Mouse (Mus musculus) embryonic facial prominence, embryonic 12.5 days (tissue): ENCODE results near the gene Apbb2. TPM values are rescaled to one million over a fixed set of nuclear protein-coding genes. Genes with fewer than 3 reads are reported as not detected.

Experiments used
- ATAC-seq: fragments of 200-750 bp; cut with Nextera tagmentation; 2 replicates; pipeline ENCODE4 v1.8.0; 2017; ENCODE audit not compliant: insufficient number of reproducible peaks, insufficient read depth, low FRiP score, low TSS enrichment
- H3K27ac ChIP-seq: fragments of 300-500 bp; sonication (generic); 2 replicates; pipeline ENCODE4 v1.5.1; 2016; ENCODE audit warnings: mild to moderate bottlenecking
- H3K27me3 ChIP-seq: fragments of 300-500 bp; sonication (generic); 2 replicates; pipeline ENCODE4 v1.6.1; 2016; ENCODE audit warnings: mild to moderate bottlenecking, moderate library complexity
- H3K36me3 ChIP-seq: fragments of 300-500 bp; sonication (generic); 2 replicates; pipeline ENCODE4 v1.6.1; 2016; ENCODE audit warnings: mild to moderate bottlenecking
- H3K4me1 ChIP-seq: fragments of 300-500 bp; sonication (generic); 2 replicates; pipeline ENCODE4 v1.6.1; 2016
- H3K4me2 ChIP-seq: fragments of 300-500 bp; sonication (generic); replicated peaks from 2 replicates; pipeline ENCODE4 v1.6.1; 2016; ENCODE audit warnings: mild to moderate bottlenecking, moderate library complexity
- H3K4me3 ChIP-seq: fragments of 300-500 bp; sonication (generic); 2 replicates; pipeline ENCODE4 v1.5.1; 2016; ENCODE audit warnings: mild to moderate bottlenecking
- H3K9ac ChIP-seq: fragments of 300-500 bp; sonication (generic); 2 replicates; pipeline ENCODE4 v1.6.1; 2016; ENCODE audit warnings: mild to moderate bottlenecking, moderate library complexity
- H3K9me3 ChIP-seq: fragments of 300-500 bp; sonication (generic); 2 replicates; pipeline ENCODE4 v1.6.1; 2016; ENCODE audit warnings: mild to moderate bottlenecking, moderate library complexity
- WGBS: fragments of 180-500 bp; shearing (Covaris S2); methylation state at CpG from one replicate; pipeline ENCODE4 v1.1.7; 2016; 5-methylcytosine and 5-hydroxymethylcytosine counted together
- polyA plus RNA-seq: library from polyadenylated mRNA; unstranded; fragments of >200 nt; fragmentation: Nextera tagmentation; extraction: Ambion mirVana; gene quantifications from 2 replicates; pipeline ENCODE4 v1.2.1, GENCODE M21; 2016

The Apbb2 gene
- polyA plus RNA-seq, 1 experiment from 2014 or later, result 53.2 TPM

DNA sequence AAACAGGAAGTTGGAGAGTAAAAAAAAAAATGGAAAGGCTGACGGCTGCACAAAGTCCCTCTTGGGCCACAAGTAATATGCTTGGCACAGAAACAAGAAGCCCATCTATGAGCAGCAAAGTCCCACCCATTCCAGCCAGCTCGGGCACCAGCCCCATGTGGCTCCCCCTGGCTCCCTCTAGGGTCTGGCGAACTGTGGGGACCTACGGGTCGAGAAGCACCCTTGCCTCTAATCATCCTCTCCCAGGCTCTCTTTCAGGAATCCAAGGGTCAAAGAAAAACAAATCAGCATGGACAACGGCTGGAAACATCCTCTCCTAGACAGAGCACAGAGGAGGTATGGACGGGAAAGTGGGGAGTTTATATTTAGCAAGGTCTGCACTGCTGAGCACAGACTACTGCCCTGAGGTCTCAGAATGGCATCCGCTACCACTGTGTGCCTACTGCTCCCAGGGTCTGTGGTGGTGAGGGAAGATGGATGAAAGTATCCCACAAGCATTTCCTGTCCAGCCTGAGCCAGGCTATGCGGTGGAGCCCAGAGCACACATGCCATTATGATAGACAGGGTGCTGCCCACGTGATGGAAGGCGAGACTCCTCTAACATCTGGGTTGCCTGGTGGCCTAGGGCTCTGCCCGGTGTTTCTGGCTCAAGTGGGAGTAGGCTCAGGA is 212.7 kb downstream of the Apbb2 start:
- Histone ChIP-seq H3K27ac (no peak overlapping the region), H3K4me2 (no peak overlapping the region), H3K4me1 (no peaks in the 10 kb centered on the region), H3K4me3 (no peak overlapping the region), H3K27me3 (no peaks in the 10 kb centered on the region), H3K9ac (no peak overlapping the region), H3K36me3 (no peaks in the 10 kb centered on the region), H3K9me3 (no peaks in the 10 kb centered on the region)
- ATAC-seq, result no peak
- WGBS, result 75% methylated on average over 12 of the region's 12 CpGs

- H3K4me1 ChIP-seq, result no peaks in the 10 kb centered on the region
- no peak overlapping the region for H3K27ac ChIP-seq
- WGBS, result 88% methylated on average over 6 of the region's 6 CpGs
- no peak overlapping the region for H3K9ac ChIP-seq
- no peaks in the 10 kb centered on the region for H3K27me3 ChIP-seq
- H3K36me3 ChIP-seq, result no peaks in the 10 kb centered on the region
- no peak for ATAC-seq
- no peak overlapping the region for H3K4me3 ChIP-seq
- H3K4me2 ChIP-seq, result no peak overlapping the region
- no peaks in the 10 kb centered on the region for H3K9me3 ChIP-seq
Observed at GRCm38 (mm10) chr5:66405305-66405704, 213.3 kb downstream of the Apbb2 start.

GRCm38 (mm10) chr5:66400563-66400962 is 218.0 kb downstream of the Apbb2 start:
- no peak for ATAC-seq
- Histone ChIP-seq H3K9ac (no peak overlapping the region), H3K36me3 (peaks cover 4% of the 10 kb centered on the region; the same call in 1 of the 2 replicates), H3K4me2 (no peak overlapping the region), H3K27ac (no peak overlapping the region), H3K4me1 (no peaks in the 10 kb centered on the region), H3K9me3 (no peaks in the 10 kb centered on the region), H3K27me3 (no peaks in the 10 kb centered on the region), H3K4me3 (no peak overlapping the region)
- WGBS, result 82% methylated on average over 4 of the region's 4 CpGs

DNA sequence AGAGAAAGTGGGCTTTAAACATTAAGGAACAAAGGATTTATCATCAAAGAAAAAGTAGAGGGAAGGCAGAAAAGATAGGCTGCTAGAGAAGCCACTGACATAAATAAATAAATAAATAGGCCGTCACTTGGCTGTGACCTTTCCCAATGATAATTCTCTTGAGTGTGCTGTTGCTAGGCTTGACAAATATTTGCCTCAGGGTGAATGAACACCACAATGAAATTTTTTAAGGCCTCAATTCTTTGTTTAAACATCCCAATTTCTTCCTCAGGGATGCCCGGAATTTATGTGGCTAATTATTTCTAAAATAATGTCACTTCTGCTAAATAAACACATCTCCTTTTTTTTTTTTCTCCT is 219.3 kb downstream of the Apbb2 start:
- Histone ChIP-seq H3K4me1 (no peaks in the 10 kb centered on the region), H3K9me3 (no peaks in the 10 kb centered on the region), H3K9ac (no peak overlapping the region), H3K4me3 (no peak overlapping the region), H3K36me3 (peaks cover 4% of the 10 kb centered on the region; the same call in 1 of the 2 replicates), H3K27ac (no peak overlapping the region), H3K27me3 (no peaks in the 10 kb centered on the region), H3K4me2 (no peak overlapping the region)
- 70% methylated on average over 2 of the region's 2 CpGs for WGBS
- ATAC-seq, result no peak

DNA sequence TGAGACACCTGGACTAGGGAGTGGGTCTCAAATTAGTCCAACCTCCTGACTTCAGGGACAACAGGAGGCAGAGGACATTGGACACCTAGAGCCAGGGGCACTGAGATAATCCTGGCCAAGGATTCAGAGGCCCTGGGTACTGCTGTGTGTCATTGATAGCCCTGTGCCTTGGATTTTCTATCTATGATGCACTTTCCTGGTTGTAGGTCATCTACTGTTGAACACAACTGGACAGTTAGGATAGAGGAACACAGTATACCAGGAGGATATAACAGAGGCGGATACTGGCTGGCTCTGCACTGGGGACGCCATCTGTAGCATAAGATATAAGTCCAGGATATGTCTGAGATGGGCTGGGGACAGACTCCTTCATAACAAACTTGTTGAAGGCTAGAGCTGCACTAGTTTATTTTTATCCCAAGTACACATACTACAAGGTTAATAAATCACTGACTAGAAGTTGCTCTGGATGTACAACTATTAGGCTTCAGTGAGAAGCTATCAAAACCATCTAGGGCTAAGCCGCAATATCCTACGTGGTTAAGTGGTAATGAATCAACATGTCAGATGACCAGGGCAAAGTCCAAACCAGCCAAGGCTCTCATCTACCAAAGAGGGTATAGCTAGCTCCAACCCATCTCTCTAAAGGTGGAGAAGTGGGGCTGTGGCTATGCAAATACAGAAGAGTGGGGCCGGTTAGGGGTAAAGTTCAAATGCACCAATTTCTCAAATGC is 219.9 kb downstream of the Apbb2 start:
- Histone ChIP-seq H3K4me2 (no peak overlapping the region), H3K27me3 (no peaks in the 10 kb centered on the region), H3K4me1 (no peaks in the 10 kb centered on the region), H3K36me3 (peaks cover 4% of the 10 kb centered on the region; the same call in 1 of the 2 replicates), H3K27ac (no peak overlapping the region), H3K4me3 (no peak overlapping the region), H3K9me3 (no peaks in the 10 kb centered on the region), H3K9ac (no peak overlapping the region)
- WGBS, result 93% methylated on average over 5 of the region's 5 CpGs
- ATAC-seq, result no peak

GRCm38 (mm10) chr5:66393767-66394446 is 224.7 kb downstream of the Apbb2 start:
- Histone ChIP-seq H3K9me3 (no peaks in the 10 kb centered on the region), H3K27me3 (no peaks in the 10 kb centered on the region), H3K4me1 (peaks cover 7% of the 10 kb centered on the region; the same call in 1 of the 2 replicates), H3K9ac (no peak overlapping the region), H3K27ac (no peak overlapping the region), H3K36me3 (peaks cover 4% of the 10 kb centered on the region; the same call in 1 of the 2 replicates), H3K4me2 (no peak overlapping the region), H3K4me3 (no peak overlapping the region)
- 85% methylated on average over 10 of the region's 10 CpGs for WGBS
- no peak for ATAC-seq

- Histone ChIP-seq H3K9ac (no peak overlapping the region), H3K27ac (no peak overlapping the region), H3K9me3 (no peaks in the 10 kb centered on the region), H3K4me2 (no peak overlapping the region), H3K4me3 (no peak overlapping the region), H3K4me1 (peaks cover 7% of the 10 kb centered on the region; the same call in 1 of the 2 replicates), H3K36me3 (no peaks in the 10 kb centered on the region), H3K27me3 (no peaks in the 10 kb centered on the region)
- 42% methylated on average over 18 of the region's 18 CpGs for WGBS
- no peak for ATAC-seq
Observed at GRCm38 (mm10) chr5:66392861-66393529, 225.6 kb downstream of the Apbb2 start.

- H3K4me2 ChIP-seq, result no peak overlapping the region
- no peak overlapping the region for H3K4me3 ChIP-seq
- WGBS, result 86% methylated on average over 11 of the region's 11 CpGs
- H3K9me3 ChIP-seq, result no peaks in the 10 kb centered on the region
- no peak overlapping the region for H3K9ac ChIP-seq
- H3K27ac ChIP-seq, result no peak overlapping the region
- H3K4me1 ChIP-seq, result peaks cover 7% of the 10 kb centered on the region; the same call in 1 of the 2 replicates
- no peaks in the 10 kb centered on the region for H3K27me3 ChIP-seq
- H3K36me3 ChIP-seq, result no peaks in the 10 kb centered on the region
- no peak for ATAC-seq
Observed at GRCm38 (mm10) chr5:66391771-66392170, 226.8 kb downstream of the Apbb2 start.

DNA sequence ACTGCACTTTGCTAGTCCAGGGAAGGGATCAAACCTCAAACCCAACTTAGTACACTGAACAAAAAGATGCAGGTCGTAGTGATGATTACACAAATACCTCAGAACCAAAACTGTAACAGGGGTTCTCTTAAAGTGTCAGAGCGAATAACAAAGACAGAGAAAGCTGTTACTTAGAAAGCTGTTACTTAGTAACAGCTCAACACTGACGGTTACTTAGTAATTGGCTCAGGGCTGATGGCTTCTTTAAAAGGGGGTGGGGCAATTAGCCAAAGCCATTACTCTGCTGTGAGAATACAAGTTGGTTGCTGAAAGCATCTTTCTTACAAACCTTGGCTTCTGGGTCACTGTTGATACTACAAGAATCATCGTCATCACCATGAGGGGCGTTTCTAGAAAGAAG is 227.3 kb downstream of the Apbb2 start:
- no peak overlapping the region for H3K4me3 ChIP-seq
- no peak for ATAC-seq
- WGBS, result 85% methylated on average over 5 of the region's 5 CpGs
- H3K27ac ChIP-seq, result no peak overlapping the region
- peaks cover 7% of the 10 kb centered on the region; the same call in 1 of the 2 replicates for H3K4me1 ChIP-seq
- H3K4me2 ChIP-seq, result no peak overlapping the region
- H3K27me3 ChIP-seq, result no peaks in the 10 kb centered on the region
- H3K36me3 ChIP-seq, result no peaks in the 10 kb centered on the region
- H3K9me3 ChIP-seq, result no peaks in the 10 kb centered on the region
- H3K9ac ChIP-seq, result no peak overlapping the region

DNA sequence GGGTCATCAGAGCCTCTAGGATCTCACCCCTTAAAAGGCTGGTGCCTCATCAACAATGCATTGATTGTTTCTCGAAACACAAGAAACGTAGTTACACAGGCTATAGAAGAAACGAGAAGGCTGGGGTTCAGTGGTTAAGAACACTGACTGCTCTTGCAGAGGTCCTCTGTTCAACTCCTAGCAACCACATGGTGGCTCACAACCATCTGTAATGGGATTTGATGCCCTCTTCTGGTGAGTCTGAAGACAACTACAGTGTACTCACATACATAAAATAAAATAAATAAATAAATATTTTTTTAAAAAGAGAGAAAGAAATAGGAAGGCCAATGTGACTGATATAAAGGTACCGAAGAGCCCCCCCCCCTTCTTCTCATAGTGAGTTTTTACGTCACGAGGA is 228.0 kb downstream of the Apbb2 start:
- H3K4me1 ChIP-seq, result peaks cover 7% of the 10 kb centered on the region; the same call in 1 of the 2 replicates
- no peaks in the 10 kb centered on the region for H3K36me3 ChIP-seq
- no peak overlapping the region for H3K4me3 ChIP-seq
- no peak for ATAC-seq
- H3K4me2 ChIP-seq, result no peak overlapping the region
- no peaks in the 10 kb centered on the region for H3K27me3 ChIP-seq
- H3K9me3 ChIP-seq, result no peaks in the 10 kb centered on the region
- H3K27ac ChIP-seq, result no peak overlapping the region
- 89% methylated on average over 6 of the region's 6 CpGs for WGBS
- no peak overlapping the region for H3K9ac ChIP-seq

- Histone ChIP-seq H3K4me1 (no peaks in the 10 kb centered on the region; the same call in 1 of the 2 replicates), H3K4me3 (no peak overlapping the region), H3K9me3 (no peaks in the 10 kb centered on the region), H3K36me3 (no peaks in the 10 kb centered on the region), H3K9ac (no peak overlapping the region), H3K27ac (no peak overlapping the region), H3K27me3 (no peaks in the 10 kb centered on the region), H3K4me2 (no peak overlapping the region)
- ATAC-seq, result no peak
- WGBS, result 72% methylated on average over 8 of the region's 8 CpGs
Observed at GRCm38 (mm10) chr5:66387481-66387880, 231.1 kb downstream of the Apbb2 start.
